Mouse (Mus musculus) c-Kit-positive CD71-positive TER-119-positive erythroid progenitor cells, embryonic 14.5 days (primary cell): Measurements from ENCODE around the gene Hk2.

Experiments
- DNase-seq: peaks from one replicate; pipeline ENCODE4 v3.0.0-alpha.2; 2013; ENCODE audit warnings: low spot score

Gene Hk2

GRCm38 (mm10) chr6:82770286-82770685 lies 4.0 kb downstream of the Hk2 start:
- DNase-seq: no peak

GRCm38 (mm10) chr6:82769704-82770103 lies 4.5 kb downstream of the Hk2 start:
- DNase-seq: no peak

DNA sequence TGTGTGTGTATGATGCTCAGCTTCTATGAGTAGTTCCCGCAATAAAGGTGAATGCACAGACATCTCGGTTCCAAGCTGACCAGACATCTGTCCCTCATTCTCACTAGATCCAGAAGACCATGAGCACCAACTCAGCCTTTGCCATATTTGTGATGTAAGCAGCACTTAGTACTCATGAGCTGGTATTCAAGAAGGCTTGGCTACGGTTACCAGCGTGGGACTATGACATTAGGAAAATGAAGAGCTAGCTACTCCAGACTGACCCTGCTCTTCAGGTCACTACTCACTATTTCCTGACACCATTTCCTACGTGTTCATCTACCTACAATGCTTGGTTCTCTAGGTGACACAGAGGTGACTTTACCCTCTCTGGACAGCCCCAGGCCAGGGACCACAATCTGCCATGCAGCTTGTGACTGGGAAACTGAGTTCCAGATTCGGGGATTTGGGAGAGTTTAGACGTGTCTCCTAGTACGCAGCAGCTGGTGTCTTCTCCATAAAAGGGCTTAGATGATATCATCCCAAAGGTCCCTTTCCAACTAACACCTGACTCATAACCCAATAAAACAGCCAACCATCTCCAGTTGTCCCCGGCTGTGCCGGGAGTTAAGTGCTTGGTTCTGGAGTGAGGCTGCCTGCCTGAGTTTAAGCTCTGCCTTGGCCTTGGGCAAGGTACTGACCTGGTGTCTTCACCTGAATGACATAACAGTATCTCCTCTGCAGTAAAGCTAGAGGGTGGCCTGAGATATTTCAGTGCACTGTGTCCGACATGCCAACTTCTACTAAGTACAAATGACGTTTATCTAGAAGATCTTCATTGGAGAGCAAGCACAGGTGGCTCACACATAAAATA lies 6.3 kb downstream of the Hk2 start:
- no peak for DNase-seq

DNA sequence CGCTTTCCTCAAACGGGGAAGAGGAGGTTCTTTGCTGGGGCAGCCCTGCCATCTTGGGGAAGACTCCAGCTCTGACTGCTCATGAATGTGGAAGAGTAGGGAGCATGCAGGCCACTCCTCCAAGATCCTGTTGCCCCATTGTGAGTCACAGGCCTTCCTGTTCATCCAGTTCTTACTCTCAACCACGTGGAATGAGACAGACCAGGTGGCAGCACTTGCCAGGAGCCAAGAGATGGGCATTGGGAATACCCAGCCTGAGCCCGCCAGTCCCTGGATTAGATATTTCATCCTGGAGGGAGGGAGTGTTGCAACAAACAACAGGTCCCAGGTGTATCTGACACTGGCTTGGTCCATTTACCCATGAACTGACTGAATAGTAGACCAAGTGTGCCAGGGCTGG lies 7.6 kb downstream of the Hk2 start:
- no peak for DNase-seq

GRCm38 (mm10) chr6:82765261-82765660 lies 9.0 kb downstream of the Hk2 start:
- DNase-seq: no peak

GRCm38 (mm10) chr6:82763871-82764503 lies 10.3 kb downstream of the Hk2 start:
- DNase-seq: no peak

- DNase-seq: no peak
Measured at GRCm38 (mm10) chr6:82762728-82763127, 11.5 kb downstream of the Hk2 start.

GRCm38 (mm10) chr6:82760749-82761357 lies 13.4 kb downstream of the Hk2 start:
- no peak for DNase-seq

DNA sequence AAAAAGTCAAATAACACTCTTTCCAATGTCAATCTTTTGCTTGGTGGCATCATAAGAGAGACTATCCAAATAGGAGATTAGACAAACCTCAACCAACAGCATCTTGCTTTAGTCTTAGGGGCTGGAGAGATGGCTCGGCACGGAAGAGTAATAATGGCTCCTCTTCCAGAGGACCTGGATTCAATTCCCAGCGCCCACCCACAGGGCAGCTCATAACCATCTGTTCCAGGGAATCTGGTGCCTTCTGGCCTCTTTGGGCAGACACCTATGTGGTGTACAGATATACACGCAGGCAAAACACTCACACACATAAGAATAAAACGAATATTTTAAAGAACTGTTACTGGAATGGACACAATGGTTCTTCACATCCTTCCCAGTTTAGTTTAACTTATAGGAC lies 15.0 kb downstream of the Hk2 start:
- DNase-seq: no peak

- no peak for DNase-seq
Measured at GRCm38 (mm10) chr6:82756799-82757210, 17.4 kb downstream of the Hk2 start.

- DNase-seq: no peak
Measured at GRCm38 (mm10) chr6:82756216-82756615, 18.0 kb downstream of the Hk2 start.

GRCm38 (mm10) chr6:82755338-82755737 lies 18.9 kb downstream of the Hk2 start:
- no peak for DNase-seq

DNA sequence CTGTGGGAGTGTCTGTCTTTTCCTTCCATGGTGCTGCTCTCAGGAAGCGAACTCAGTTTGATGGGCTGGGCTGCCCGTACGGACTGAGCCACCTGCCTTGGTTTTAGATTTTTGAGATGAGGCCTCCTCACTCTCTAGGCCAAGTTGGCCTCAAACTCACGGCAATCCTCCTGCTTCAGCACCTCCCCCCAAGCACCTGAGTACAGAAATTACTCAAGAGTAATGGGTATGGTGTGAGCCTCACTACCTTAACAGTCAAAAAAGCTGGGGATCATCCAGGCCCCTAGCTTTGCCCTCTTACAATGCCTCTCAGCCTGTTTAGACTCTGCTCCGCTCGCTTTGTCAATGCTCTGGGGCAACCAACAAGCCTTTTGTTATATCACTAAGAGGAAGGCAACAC lies 19.5 kb downstream of the Hk2 start:
- DNase-seq: no peak

- DNase-seq: no peak
Measured at GRCm38 (mm10) chr6:82753638-82754361, 20.5 kb downstream of the Hk2 start.

DNA sequence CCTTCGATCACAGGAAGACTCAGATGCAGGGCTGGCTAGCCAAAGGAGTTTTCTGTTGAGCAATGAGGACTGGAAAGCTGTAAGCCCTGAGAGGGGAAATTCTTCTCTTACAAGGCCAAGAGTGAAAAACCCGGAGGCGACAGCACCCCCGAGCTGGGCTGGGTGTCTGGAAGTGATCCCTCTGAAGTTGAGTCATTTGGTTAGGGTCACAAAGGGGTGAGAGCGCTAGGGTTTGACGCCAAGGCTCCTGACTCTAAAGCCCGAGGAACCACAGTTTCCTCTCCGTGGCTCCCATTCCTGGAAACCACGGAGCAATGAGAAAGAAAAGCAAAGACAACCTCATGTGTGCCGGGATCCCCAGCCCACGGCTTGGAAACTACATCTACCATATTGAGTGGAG lies 21.2 kb downstream of the Hk2 start:
- DNase-seq: no peak

GRCm38 (mm10) chr6:82751791-82752190 lies 22.5 kb downstream of the Hk2 start:
- no peak for DNase-seq

DNA sequence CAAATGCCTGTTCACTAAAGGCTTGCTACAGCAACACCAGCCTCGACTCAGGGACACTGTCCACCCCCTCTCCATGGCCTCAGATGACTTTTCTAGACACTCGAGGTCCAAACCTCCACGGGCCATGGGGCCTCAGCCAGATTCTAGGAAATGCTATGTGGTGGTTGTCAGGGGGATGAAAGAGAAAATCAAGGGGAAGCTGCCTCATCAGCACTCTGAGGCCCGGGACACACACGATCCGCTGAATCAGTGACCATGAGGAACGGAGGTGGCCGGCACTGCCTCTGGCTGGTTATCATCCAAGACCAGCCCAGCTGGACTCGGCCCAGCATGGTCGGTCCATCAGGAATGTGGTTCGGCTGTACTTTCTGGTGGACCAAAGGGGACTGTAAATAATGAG lies 23.2 kb downstream of the Hk2 start:
- no peak for DNase-seq

- DNase-seq: no peak
Measured at GRCm38 (mm10) chr6:82750063-82750462, 24.2 kb downstream of the Hk2 start.

GRCm38 (mm10) chr6:82748106-82748672 lies 26.1 kb downstream of the Hk2 start:
- no peak for DNase-seq

DNA sequence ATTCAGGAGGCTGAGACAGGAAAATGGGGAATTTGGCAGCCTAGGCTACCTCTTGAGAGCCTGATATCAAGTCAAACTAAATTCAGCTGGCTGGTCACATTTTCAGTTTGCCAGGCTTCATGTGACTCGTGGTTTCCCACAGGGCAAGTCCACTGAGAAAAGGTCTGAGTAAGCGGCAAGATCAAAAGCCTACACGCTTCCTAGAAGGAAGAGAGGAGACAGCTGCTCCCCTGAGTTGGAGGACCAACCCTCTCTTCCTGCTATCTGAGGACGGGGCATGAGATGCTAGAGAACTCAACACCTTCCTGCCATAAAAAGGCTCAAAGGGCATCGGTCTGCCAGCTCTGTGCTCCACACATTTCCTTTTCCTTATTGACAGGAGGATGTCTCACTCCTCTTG lies 27.2 kb downstream of the Hk2 start:
- no peak for DNase-seq

DNA sequence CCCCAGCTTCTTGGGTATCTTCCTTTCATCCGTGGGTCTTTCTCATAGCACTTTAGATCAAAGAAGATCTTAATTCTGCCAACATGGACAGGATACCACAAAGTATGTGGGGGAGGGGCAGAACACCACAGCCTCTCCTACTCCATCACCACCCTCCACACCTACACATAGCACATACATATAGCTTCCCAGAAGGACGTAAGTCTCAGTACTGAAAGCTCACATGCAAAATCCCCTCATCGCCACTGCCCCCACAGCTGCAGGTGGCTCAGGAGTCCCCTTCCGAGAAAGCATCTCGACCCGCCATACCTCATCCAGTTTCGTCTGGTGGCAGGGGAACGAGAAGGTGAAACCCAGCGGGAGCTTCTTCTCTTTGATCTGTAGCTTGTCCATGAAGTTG lies 29.7 kb downstream of the Hk2 start:
- no peak for DNase-seq

GRCm38 (mm10) chr6:82741518-82741880 lies 32.8 kb downstream of the Hk2 start:
- DNase-seq: no peak
